Mouse (Mus musculus) hindbrain, embryonic 16.5 days (tissue): ENCODE data around the gene Tifab. TPM values are rescaled to one million over a fixed set of nuclear protein-coding genes. Genes with fewer than 3 reads are reported as not detected.
A peak's percentile ranks its signal among the peaks of the same experiment; 100 is the strongest.

Source experiments
- ATAC-seq: fragments of 200-750 bp; cut with Nextera tagmentation; 2 replicates; pipeline ENCODE4 v1.8.0; 2017; ENCODE audit warnings: moderate TSS enrichment, moderate library complexity
- H3K27ac ChIP-seq: fragments of 300-500 bp; sonication (generic); 2 replicates; pipeline ENCODE4 v1.5.1; 2014; ENCODE audit warnings: low read depth, mild to moderate bottlenecking, control low read depth, low read length, moderate library complexity
- H3K27me3 ChIP-seq: fragments of 300-500 bp; sonication (generic); replicated peaks from 2 replicates; pipeline ENCODE4 v1.6.1; 2014; ENCODE audit warnings: low read length; ENCODE audit not compliant: control insufficient read depth, insufficient read depth
- H3K36me3 ChIP-seq: fragments of 300-500 bp; sonication (generic); 2 replicates; pipeline ENCODE4 v1.6.1; 2014; ENCODE audit warnings: mild to moderate bottlenecking, low read length, moderate library complexity, mixed read lengths; ENCODE audit not compliant: control insufficient read depth, insufficient read depth
- H3K4me1 ChIP-seq: fragments of 300-500 bp; sonication (generic); 2 replicates; pipeline ENCODE4 v1.6.1; 2014; ENCODE audit warnings: low read depth, low read length; ENCODE audit not compliant: control insufficient read depth, insufficient read depth
- H3K4me2 ChIP-seq: fragments of 300-500 bp; sonication (generic); 2 replicates; pipeline ENCODE4 v1.6.1; 2014; ENCODE audit warnings: mild to moderate bottlenecking, low read length, control low read depth, moderate library complexity
- H3K4me3 ChIP-seq: fragments of 300-500 bp; sonication (generic); 2 replicates; pipeline ENCODE4 v1.5.1; 2014; ENCODE audit warnings: mild to moderate bottlenecking, low read length, control low read depth, moderate library complexity
- H3K9ac ChIP-seq: fragments of 300-500 bp; sonication (generic); 2 replicates; pipeline ENCODE4 v1.6.1; 2014; ENCODE audit warnings: low read depth, mild to moderate bottlenecking, control low read depth, low read length, moderate library complexity
- H3K9me3 ChIP-seq: fragments of 300-500 bp; sonication (generic); 2 replicates; pipeline ENCODE4 v1.6.1; 2014; ENCODE audit warnings: mild to moderate bottlenecking, low read length, moderate library complexity; ENCODE audit not compliant: control insufficient read depth
- WGBS: fragments of 180-500 bp; shearing (Covaris S2); extraction: QIAGEN DNeasy Blood & Tissue Kit; methylation state at CpG from one replicate; pipeline ENCODE4 v1.1.7; 2014; 5-methylcytosine and 5-hydroxymethylcytosine counted together
- polyA plus RNA-seq: library from polyadenylated mRNA; unstranded; fragments of >200 nt; fragmentation: Nextera tagmentation; extraction: Ambion mirVana; gene quantifications from 2 replicates; pipeline ENCODE4 v1.2.1, GENCODE M21; 2015

Tifab gene
- 1.0 and 1.3 TPM in 2 replicates for polyA plus RNA-seq

- H3K4me1 ChIP-seq: no peaks in the 10 kb centered on the region
- 84% methylated on average over 16 of the region's 16 CpGs for WGBS
- no peak within 1 kb of the TSS for H3K4me2 ChIP-seq
- H3K9me3 ChIP-seq: 0 out of 2 replicates have a peak, but pooled peaks cover 3% of the 10 kb centered on the region
- H3K36me3 ChIP-seq: no peaks in the 10 kb centered on the region
- H3K27me3 ChIP-seq: no peaks in the 10 kb centered on the region
- no peak for ATAC-seq
- H3K27ac ChIP-seq: no peak within 1 kb of the TSS
- H3K9ac ChIP-seq: no peak within 1 kb of the TSS
- no peak within 1 kb of the TSS for H3K4me3 ChIP-seq
Observed at GRCm38 (mm10) chr13:56178416-56179035, at the start of gene Tifab. TSS of gene Tifab (minus strand) at chr13:56178885.

GRCm38 (mm10) chr13:56226175-56226954 lies 47.7 kb upstream of the Tifab start:
- 14% methylated on average over 10 of the region's 10 CpGs for WGBS

GRCm38 (mm10) chr13:56223625-56224024 lies 44.9 kb upstream of the Tifab start:
- no peaks in the 10 kb centered on the region for H3K9me3 ChIP-seq
- ATAC-seq: no peak
- H3K27ac ChIP-seq: no peak overlapping the region
- peaks cover 24% of the 10 kb centered on the region for H3K4me1 ChIP-seq
- H3K36me3 ChIP-seq: no peaks in the 10 kb centered on the region
- H3K27me3 ChIP-seq: peaks cover 33% of the 10 kb centered on the region
- 7% methylated on average over 19 of the region's 21 CpGs for WGBS
- H3K4me3 ChIP-seq: no peak overlapping the region
- peak overlapping the region; percentile 20 for H3K9ac ChIP-seq
- H3K4me2 ChIP-seq: no peak overlapping the region

More at GRCm38 (mm10) chr13:56226175-56226954, 47.7 kb upstream of the Tifab start:
- Histone ChIP-seq H3K27me3 (peaks cover 44% of the 10 kb centered on the region), H3K27ac (peak overlapping the region; percentile 64; the same call in 1 of the 2 replicates), H3K36me3 (no peaks in the 10 kb centered on the region), H3K9me3 (no peaks in the 10 kb centered on the region), H3K4me2 (no peak overlapping the region), H3K9ac (no peak overlapping the region), H3K4me1 (peaks cover 21% of the 10 kb centered on the region), H3K4me3 (no peak overlapping the region)
- peak; percentile 75 for ATAC-seq

GRCm38 (mm10) chr13:56222849-56223246 lies 44.2 kb upstream of the Tifab start:
- Histone ChIP-seq H3K9ac (no peak overlapping the region), H3K36me3 (no peaks in the 10 kb centered on the region), H3K4me2 (no peak overlapping the region), H3K27ac (no peak overlapping the region), H3K27me3 (peaks cover 31% of the 10 kb centered on the region), H3K9me3 (no peaks in the 10 kb centered on the region), H3K4me1 (peaks cover 24% of the 10 kb centered on the region), H3K4me3 (no peak overlapping the region)
- 7% methylated on average over 4 of the region's 4 CpGs for WGBS
- ATAC-seq: no peak

GRCm38 (mm10) chr13:56221995-56222848 lies 43.5 kb upstream of the Tifab start:
- Histone ChIP-seq H3K4me1 (peaks cover 24% of the 10 kb centered on the region), H3K9me3 (no peaks in the 10 kb centered on the region), H3K9ac (0 out of 2 replicates have a peak overlapping the region, but pooled peaks have one; percentile 8), H3K27ac (no peak overlapping the region), H3K36me3 (no peaks in the 10 kb centered on the region), H3K4me3 (peak overlapping the region; percentile 42), H3K27me3 (peaks cover 33% of the 10 kb centered on the region), H3K4me2 (peak overlapping the region; percentile 74)
- WGBS: 3% methylated on average over 50 of the region's 50 CpGs
- peak; percentile 74 for ATAC-seq

- peaks cover 33% of the 10 kb centered on the region for H3K27me3 ChIP-seq
- no peaks in the 10 kb centered on the region for H3K36me3 ChIP-seq
Observed at GRCm38 (mm10) chr13:56221129-56221910, 42.6 kb upstream of the Tifab start.

GRCm38 (mm10) chr13:56219254-56219653 lies 40.6 kb upstream of the Tifab start:
- no peak for ATAC-seq
- peaks cover 24% of the 10 kb centered on the region for H3K27me3 ChIP-seq
- peaks cover 22% of the 10 kb centered on the region for H3K4me1 ChIP-seq
- 71% methylated on average over 9 of the region's 9 CpGs for WGBS
- H3K36me3 ChIP-seq: no peaks in the 10 kb centered on the region
- H3K4me3 ChIP-seq: no peak overlapping the region
- no peak overlapping the region for H3K4me2 ChIP-seq
- H3K27ac ChIP-seq: no peak overlapping the region
- no peaks in the 10 kb centered on the region for H3K9me3 ChIP-seq
- no peak overlapping the region for H3K9ac ChIP-seq

More at GRCm38 (mm10) chr13:56221129-56221910, 42.6 kb upstream of the Tifab start:
- H3K27ac ChIP-seq: no peak overlapping the region
- WGBS: 3% methylated on average over 44 of the region's 46 CpGs
- H3K9ac ChIP-seq: peak overlapping the region; percentile 60
- H3K4me1 ChIP-seq: peaks cover 24% of the 10 kb centered on the region
- no peaks in the 10 kb centered on the region for H3K9me3 ChIP-seq
- peak overlapping the region; percentile 42 for H3K4me3 ChIP-seq
- peak overlapping the region; percentile 74 for H3K4me2 ChIP-seq
- ATAC-seq: peak; percentile 71

- H3K9ac ChIP-seq: no peak overlapping the region
- 12% methylated on average over 4 of the region's 4 CpGs for WGBS
- peaks cover 5% of the 10 kb centered on the region for H3K27me3 ChIP-seq
Observed at GRCm38 (mm10) chr13:56216090-56216489, 37.4 kb upstream of the Tifab start.

More at GRCm38 (mm10) chr13:56216090-56216489, 37.4 kb upstream of the Tifab start:
- Histone ChIP-seq H3K4me2 (no peak overlapping the region), H3K27ac (no peak overlapping the region), H3K4me3 (no peak overlapping the region), H3K4me1 (peaks cover 2% of the 10 kb centered on the region), H3K9me3 (peaks cover under 1% of the 10 kb centered on the region), H3K36me3 (no peaks in the 10 kb centered on the region)
- ATAC-seq: no peak
